Mouse (Mus musculus) cerebellum, adult 2 months (tissue): ENCODE results near the gene Stat5b.

Experiments used
- CTCF ChIP-seq: fragments of 200-500 bp; IDR thresholded peaks from 2 replicates; pipeline ENCODE4 v1.5.1; 2011; ENCODE audit warnings: low read depth, mild to moderate bottlenecking, control low read depth, low read length, moderate library complexity, borderline replicate concordance; ENCODE audit not compliant: insufficient read depth
- POLR2A ChIP-seq: fragments of 200-500 bp; IDR thresholded peaks from 2 replicates; pipeline ENCODE4 v1.6.1; 2011; ENCODE audit warnings: low read length, control low read depth, borderline replicate concordance; ENCODE audit not compliant: insufficient read depth

DNA sequence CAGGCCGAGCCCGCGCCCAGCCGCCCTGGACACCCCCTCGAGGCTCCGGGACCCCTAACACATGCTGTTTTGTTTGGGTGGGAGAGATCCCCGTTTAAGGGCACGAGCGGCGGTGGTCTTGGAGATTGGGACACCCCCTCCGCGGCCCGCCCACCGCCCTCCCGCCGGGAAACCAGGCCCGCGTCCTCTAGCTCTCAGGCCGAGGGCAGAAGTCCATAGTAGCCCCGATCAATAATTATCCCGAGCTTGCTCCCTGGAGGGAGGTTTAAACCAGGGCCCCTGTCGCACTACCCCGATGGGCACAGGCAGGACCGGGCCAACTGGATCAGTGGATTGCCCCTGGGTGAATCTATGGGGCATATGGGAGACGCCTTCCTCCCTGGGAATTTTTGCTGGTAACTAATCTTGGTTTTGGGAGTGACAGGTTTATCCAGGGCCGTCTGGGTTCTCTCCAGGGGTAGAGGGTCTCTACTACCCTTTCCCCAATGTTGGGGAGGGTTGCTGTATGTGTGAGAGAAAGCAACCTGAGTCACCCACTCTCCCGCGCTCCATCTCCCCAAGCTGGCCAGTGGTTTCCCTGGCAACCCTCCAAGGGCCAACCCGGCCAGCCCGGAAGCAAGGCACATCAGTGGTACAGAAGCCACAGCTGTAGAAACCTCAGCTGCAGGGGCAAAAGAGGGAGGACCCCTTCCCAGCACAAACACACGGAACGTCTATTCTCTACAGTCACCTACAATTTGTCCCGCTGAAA lies 429 bp upstream of the Stat5b start:
- no peak for TF ChIP-seq POLR2A
- no peak for TF ChIP-seq CTCF
